Mouse (Mus musculus) heart, embryonic 11.5 days (tissue): ENCODE measurements around the gene Cers6. TPM values are rescaled to one million over a fixed set of nuclear protein-coding genes. Genes with fewer than 3 reads are reported as not detected.

ENCODE experiments used
- ATAC-seq: fragments of 200-750 bp; cut with Nextera tagmentation; replicated peaks from 2 replicates; pipeline ENCODE4 v1.8.0; 2017; ENCODE audit warnings: moderate library complexity; ENCODE audit not compliant: insufficient number of reproducible peaks, low FRiP score, low TSS enrichment
- H3K27ac ChIP-seq: fragments of 300-500 bp; sonication (generic); 2 replicates; pipeline ENCODE4 v1.5.1; 2014; ENCODE audit warnings: mild to moderate bottlenecking, low read depth, low read length
- H3K27me3 ChIP-seq: fragments of 300-500 bp; sonication (generic); 2 replicates; pipeline ENCODE4 v1.6.1; 2014; ENCODE audit warnings: mild to moderate bottlenecking, low read length, mixed read lengths; ENCODE audit not compliant: control insufficient read depth, insufficient read depth
- H3K36me3 ChIP-seq: fragments of 300-500 bp; sonication (generic); 2 replicates; pipeline ENCODE4 v1.6.1; 2014; ENCODE audit warnings: mild to moderate bottlenecking, low read length, moderate library complexity, mixed read lengths; ENCODE audit not compliant: control insufficient read depth, insufficient read depth
- H3K4me1 ChIP-seq: fragments of 300-500 bp; sonication (generic); 2 replicates; pipeline ENCODE4 v1.6.1; 2014; ENCODE audit warnings: low read length; ENCODE audit not compliant: control insufficient read depth, insufficient read depth
- H3K4me2 ChIP-seq: fragments of 300-500 bp; sonication (generic); 2 replicates; pipeline ENCODE4 v1.6.1; 2014; ENCODE audit warnings: mild to moderate bottlenecking, moderate library complexity
- H3K4me3 ChIP-seq: fragments of 300-500 bp; sonication (generic); 2 replicates; pipeline ENCODE4 v1.5.1; 2014; ENCODE audit warnings: low read depth, low read length
- H3K9ac ChIP-seq: fragments of 300-500 bp; sonication (generic); 2 replicates; pipeline ENCODE4 v1.6.1; 2014; ENCODE audit warnings: mild to moderate bottlenecking, low read depth, low read length, moderate library complexity
- H3K9me3 ChIP-seq: fragments of 300-500 bp; sonication (generic); replicated peaks from 2 replicates; pipeline ENCODE4 v1.6.1; 2016; ENCODE audit warnings: low read length; ENCODE audit not compliant: control insufficient read depth
- WGBS: fragments of 180-500 bp; shearing (Covaris S2); extraction: QIAGEN DNeasy Blood & Tissue Kit; methylation state at CpG from one replicate; pipeline ENCODE4 v1.1.7; 2014; ENCODE audit not compliant: insufficient replicate concordance; 5-methylcytosine and 5-hydroxymethylcytosine counted together
- polyA plus RNA-seq: library from polyadenylated mRNA; unstranded; fragments of >200 nt; fragmentation: Nextera tagmentation; extraction: Ambion mirVana; gene quantifications from 2 replicates; pipeline ENCODE4 v1.2.1, GENCODE M21; 2014

The Cers6 gene
- polyA plus RNA-seq, 1 experiment from 2014 or later, result 31.6 TPM

DNA sequence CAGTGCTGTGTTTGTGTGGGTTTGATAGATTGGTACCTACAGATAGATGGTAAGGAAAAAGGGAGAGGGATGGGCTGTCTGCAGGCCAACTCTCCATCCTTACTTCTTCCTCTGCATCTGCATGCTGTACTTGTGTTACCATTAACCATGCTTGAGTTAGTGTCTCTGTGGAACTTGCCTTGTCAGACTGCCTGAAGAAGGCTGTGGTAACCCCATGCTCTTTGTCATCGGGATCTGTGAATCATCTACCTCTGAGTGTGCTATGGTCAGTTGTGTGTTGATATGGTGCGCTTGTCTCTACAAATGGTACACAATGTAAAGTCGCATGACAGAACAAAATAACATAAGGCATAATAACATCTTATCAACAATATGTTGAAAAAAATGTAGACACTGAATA, 94.9 kb downstream of the Cers6 start:
- WGBS, result 92% methylated on average over 3 of the region's 3 CpGs
- Histone ChIP-seq H3K9ac (no peak overlapping the region), H3K4me1 (0 out of 2 replicates have a peak, but pooled peaks cover 4% of the 10 kb centered on the region), H3K27ac (no peak overlapping the region), H3K36me3 (0 out of 2 replicates have a peak, but pooled peaks cover 5% of the 10 kb centered on the region), H3K4me2 (no peak overlapping the region), H3K4me3 (no peak overlapping the region), H3K27me3 (no peaks in the 10 kb centered on the region), H3K9me3 (no peaks in the 10 kb centered on the region; the same call in 1 of the 2 replicates)
- ATAC-seq, result no peak

- 79% methylated on average over 7 of the region's 7 CpGs for WGBS
- Histone ChIP-seq H3K9ac (no peak overlapping the region), H3K9me3 (no peaks in the 10 kb centered on the region), H3K4me2 (no peak overlapping the region), H3K4me1 (0 out of 2 replicates have a peak, but pooled peaks cover 4% of the 10 kb centered on the region), H3K27ac (no peak overlapping the region), H3K4me3 (no peak overlapping the region), H3K36me3 (no peaks in the 10 kb centered on the region), H3K27me3 (no peaks in the 10 kb centered on the region)
- no peak for ATAC-seq
These were observed 96.6 kb downstream of the Cers6 start for GRCm38 (mm10) chr2:68957831-68958230.

- H3K27ac ChIP-seq, result no peak overlapping the region
- no peak for ATAC-seq
- H3K4me2 ChIP-seq, result no peak overlapping the region
- no peaks in the 10 kb centered on the region for H3K36me3 ChIP-seq
- H3K9ac ChIP-seq, result no peak overlapping the region
- 0 out of 2 replicates have a peak, but pooled peaks cover 4% of the 10 kb centered on the region for H3K4me1 ChIP-seq
- 89% methylated on average over 4 of the region's 4 CpGs for WGBS
- no peaks in the 10 kb centered on the region for H3K9me3 ChIP-seq
- no peaks in the 10 kb centered on the region for H3K27me3 ChIP-seq
- H3K4me3 ChIP-seq, result no peak overlapping the region
These were observed 98.3 kb downstream of the Cers6 start for GRCm38 (mm10) chr2:68959573-68959972.

GRCm38 (mm10) chr2:68960060-68960459, 98.8 kb downstream of the Cers6 start:
- Histone ChIP-seq H3K4me1 (0 out of 2 replicates have a peak, but pooled peaks cover 4% of the 10 kb centered on the region), H3K9me3 (no peaks in the 10 kb centered on the region), H3K4me3 (no peak overlapping the region), H3K27me3 (no peaks in the 10 kb centered on the region), H3K27ac (no peak overlapping the region), H3K9ac (no peak overlapping the region), H3K36me3 (no peaks in the 10 kb centered on the region), H3K4me2 (no peak overlapping the region)
- 86% methylated on average over 5 of the region's 5 CpGs for whole genome bisulfite sequencing
- ATAC-seq, result no peak

GRCm38 (mm10) chr2:68960620-68961019, 99.4 kb downstream of the Cers6 start:
- Histone ChIP-seq H3K4me3 (no peak overlapping the region), H3K36me3 (no peaks in the 10 kb centered on the region), H3K9me3 (no peaks in the 10 kb centered on the region), H3K9ac (no peak overlapping the region), H3K4me1 (0 out of 2 replicates have a peak, but pooled peaks cover 4% of the 10 kb centered on the region), H3K4me2 (no peak overlapping the region), H3K27me3 (no peaks in the 10 kb centered on the region), H3K27ac (no peak overlapping the region)
- 92% methylated on average over 10 of the region's 10 CpGs for WGBS
- no peak for ATAC-seq

- peaks cover 6% of the 10 kb centered on the region; the same call in 1 of the 2 replicates for H3K9me3 ChIP-seq
- ATAC-seq, result no peak
- no peaks in the 10 kb centered on the region for H3K4me1 ChIP-seq
- no peak overlapping the region for H3K4me2 ChIP-seq
- no peak overlapping the region for H3K27ac ChIP-seq
- H3K4me3 ChIP-seq, result no peak overlapping the region
- whole genome bisulfite sequencing, result 76% methylated on average over 1 of the region's 1 CpGs
- no peak overlapping the region for H3K9ac ChIP-seq
- 0 out of 2 replicates have a peak, but pooled peaks cover 3% of the 10 kb centered on the region for H3K36me3 ChIP-seq
- no peaks in the 10 kb centered on the region for H3K27me3 ChIP-seq
These were observed 105.1 kb downstream of the Cers6 start for GRCm38 (mm10) chr2:68966360-68966759.

DNA sequence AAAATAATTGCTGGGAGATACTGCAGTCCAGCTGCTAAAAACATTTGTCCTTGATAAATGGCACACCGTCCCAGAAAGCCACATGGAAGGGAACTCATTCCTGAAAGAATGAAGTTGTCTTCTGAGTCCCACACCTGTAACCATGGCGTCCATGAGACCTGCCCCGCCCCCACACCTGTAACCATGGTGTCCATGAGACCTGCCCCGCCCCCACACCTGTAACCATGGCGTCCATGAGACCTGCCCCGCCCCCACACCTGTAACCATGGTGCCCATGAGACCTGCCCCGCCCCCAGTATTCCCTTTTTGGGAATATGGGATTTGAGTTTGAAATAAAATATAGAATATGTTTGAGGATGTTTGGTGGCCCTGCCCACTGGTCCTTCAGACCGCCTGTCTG, 106.8 kb downstream of the Cers6 start:
- Histone ChIP-seq H3K36me3 (0 out of 2 replicates have a peak, but pooled peaks cover 3% of the 10 kb centered on the region), H3K4me3 (no peak overlapping the region), H3K9me3 (peaks cover 6% of the 10 kb centered on the region; the same call in 1 of the 2 replicates), H3K4me2 (no peak overlapping the region), H3K9ac (no peak overlapping the region), H3K27ac (no peak overlapping the region), H3K4me1 (no peaks in the 10 kb centered on the region), H3K27me3 (no peaks in the 10 kb centered on the region)
- no peak for ATAC-seq
- WGBS, result 71% methylated on average over 8 of the region's 8 CpGs

GRCm38 (mm10) chr2:68971840-68972239, 110.6 kb downstream of the Cers6 start:
- H3K4me2 ChIP-seq, result no peak overlapping the region
- peaks cover 6% of the 10 kb centered on the region; the same call in 1 of the 2 replicates for H3K9me3 ChIP-seq
- no peak overlapping the region for H3K4me3 ChIP-seq
- H3K4me1 ChIP-seq, result no peaks in the 10 kb centered on the region
- no peak overlapping the region for H3K27ac ChIP-seq
- WGBS, result 82% methylated on average over 5 of the region's 5 CpGs
- H3K27me3 ChIP-seq, result no peaks in the 10 kb centered on the region
- H3K36me3 ChIP-seq, result 0 out of 2 replicates have a peak, but pooled peaks cover 3% of the 10 kb centered on the region
- H3K9ac ChIP-seq, result no peak overlapping the region
- no peak for ATAC-seq

GRCm38 (mm10) chr2:68973753-68974152, 112.5 kb downstream of the Cers6 start:
- ATAC-seq, result no peak
- H3K4me3 ChIP-seq, result no peak overlapping the region
- no peak overlapping the region for H3K27ac ChIP-seq
- 67% methylated on average over 2 of the region's 2 CpGs for WGBS
- H3K4me1 ChIP-seq, result peaks cover 4% of the 10 kb centered on the region
- peaks cover 6% of the 10 kb centered on the region; the same call in 1 of the 2 replicates for H3K9me3 ChIP-seq
- H3K4me2 ChIP-seq, result no peak overlapping the region
- no peak overlapping the region for H3K9ac ChIP-seq
- no peaks in the 10 kb centered on the region for H3K27me3 ChIP-seq
- H3K36me3 ChIP-seq, result 0 out of 2 replicates have a peak, but pooled peaks cover 3% of the 10 kb centered on the region
